Mouse (Mus musculus) stomach, postnatal 0 days (tissue): ENCODE data around the gene Misp. TPM values are rescaled to one million over a fixed set of nuclear protein-coding genes. Genes with fewer than 3 reads are reported as not detected.

Experiments
- ATAC-seq: fragments of 200-750 bp; cut with Nextera tagmentation; 2 replicates; pipeline ENCODE4 v1.8.0; 2017; ENCODE audit not compliant: low FRiP score, low TSS enrichment
- DNase-seq: peaks from one replicate; pipeline ENCODE4 v3.0.0-alpha.2; 2016; ENCODE audit warnings: low spot score
- H3K27ac ChIP-seq: fragments of 300-500 bp; sonication (generic); replicated peaks from 2 replicates; pipeline ENCODE4 v1.5.1; 2014; ENCODE audit warnings: mild to moderate bottlenecking, control low read depth
- H3K27me3 ChIP-seq: fragments of 300-500 bp; sonication (generic); 2 replicates; pipeline ENCODE4 v1.6.1; 2014; ENCODE audit warnings: low read length; ENCODE audit not compliant: control insufficient read depth, insufficient read depth
- H3K36me3 ChIP-seq: fragments of 300-500 bp; sonication (generic); 2 replicates; pipeline ENCODE4 v1.6.1; 2014; ENCODE audit warnings: low read length, mixed read lengths; ENCODE audit not compliant: control insufficient read depth, insufficient read depth
- H3K4me1 ChIP-seq: fragments of 300-500 bp; sonication (generic); replicated peaks from 2 replicates; pipeline ENCODE4 v1.6.1; 2014; ENCODE audit warnings: antibody characterized with exemption; ENCODE audit not compliant: control insufficient read depth, insufficient read depth
- H3K4me2 ChIP-seq: fragments of 300-500 bp; sonication (generic); replicated peaks from 2 replicates; pipeline ENCODE4 v1.6.1; 2014; ENCODE audit warnings: low read depth, mild to moderate bottlenecking, control low read depth, moderate library complexity
- H3K4me3 ChIP-seq: fragments of 300-500 bp; sonication (generic); 2 replicates; pipeline ENCODE4 v1.5.1; 2014; ENCODE audit warnings: low read depth, low read length, control low read depth
- H3K9ac ChIP-seq: fragments of 300-500 bp; sonication (generic); 2 replicates; pipeline ENCODE4 v1.6.1; 2014; ENCODE audit warnings: mild to moderate bottlenecking, low read length, control low read depth, mixed read lengths
- H3K9me3 ChIP-seq: fragments of 300-500 bp; sonication (generic); 2 replicates; pipeline ENCODE4 v1.6.1; 2016; ENCODE audit warnings: low read length; ENCODE audit not compliant: control insufficient read depth
- CTCF ChIP-seq: IDR thresholded peaks from 2 replicates; pipeline ENCODE4 v1.5.1; 2016; ENCODE audit warnings: antibody characterized with exemption, low read depth, mild to moderate bottlenecking, moderate library complexity
- EP300 ChIP-seq: optimal IDR thresholded peaks from 2 replicates; pipeline ENCODE3; 2016; ENCODE audit warnings: antibody characterized with exemption
- WGBS: fragments of 180-500 bp; shearing (Covaris S2); extraction: QIAGEN DNeasy Blood & Tissue Kit; methylation state at CpG from one replicate; pipeline ENCODE4 v1.1.7; 2014; 5-methylcytosine and 5-hydroxymethylcytosine counted together
- polyA plus RNA-seq: library from polyadenylated mRNA; unstranded; fragments of >200 nt; fragmentation: Nextera tagmentation; extraction: Ambion mirVana; gene quantifications from 2 replicates; pipeline ENCODE4 v1.2.1, GENCODE M21; 2015

The Misp gene
- polyA plus RNA-seq, 1 experiment from 2014 or later: 58.0 TPM

DNA sequence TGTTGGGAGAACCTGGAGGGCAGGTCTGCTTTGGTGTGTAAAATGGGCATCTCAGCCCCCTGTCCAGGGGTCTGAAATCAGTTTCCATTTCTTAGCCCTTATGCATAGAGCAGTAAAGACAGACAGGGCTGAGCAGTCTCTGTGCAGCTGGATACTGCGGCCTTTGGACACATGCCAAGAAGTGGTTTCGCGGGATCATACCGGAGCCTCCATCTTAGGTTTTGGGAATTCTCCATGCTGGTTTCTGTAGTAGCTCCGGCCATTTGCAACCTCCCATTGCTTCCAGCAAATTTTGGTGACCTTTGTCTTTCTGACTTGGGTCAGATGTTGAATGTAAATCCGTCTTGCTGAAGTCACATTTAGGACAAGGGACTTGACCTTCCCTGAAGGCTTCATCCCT is 22.7 kb downstream of the Misp start:
- TF ChIP-seq CTCF: no peak
- no peak for TF ChIP-seq EP300
- ATAC-seq (no peak), DNase-seq (peak; percentile 42)
- Histone ChIP-seq H3K4me3 (no peak overlapping the region), H3K9me3 (no peaks in the 10 kb centered on the region), H3K27ac (no peak overlapping the region), H3K27me3 (no peaks in the 10 kb centered on the region), H3K9ac (0 out of 2 replicates have a peak overlapping the region, but pooled peaks have one; percentile 8), H3K36me3 (no peaks in the 10 kb centered on the region), H3K4me1 (no peaks in the 10 kb centered on the region), H3K4me2 (no peak overlapping the region)
- 45% methylated on average over 6 of the region's 6 CpGs for WGBS

DNA sequence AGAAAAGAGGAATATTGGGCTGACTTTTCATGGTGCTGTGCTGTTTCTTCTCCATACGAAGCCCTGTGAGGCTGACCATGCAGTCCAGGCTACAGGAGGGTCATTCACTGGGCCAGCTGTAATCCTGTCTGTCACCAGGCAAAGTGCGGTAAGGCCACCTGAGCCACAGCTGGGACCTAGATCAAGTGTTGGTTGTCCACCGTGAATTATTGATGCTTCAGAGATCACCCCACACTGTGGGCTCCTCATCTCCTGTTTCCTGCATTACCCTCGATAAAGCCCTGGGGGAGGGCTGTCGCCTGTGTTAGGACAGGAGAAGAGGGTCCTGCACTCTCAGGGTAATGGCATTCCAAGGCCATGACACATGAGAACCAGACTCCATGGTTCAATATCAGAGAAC is 25.8 kb downstream of the Misp start:
- no peak overlapping the region for H3K9ac ChIP-seq
- H3K4me3 ChIP-seq: no peak overlapping the region
- no peak overlapping the region for H3K27ac ChIP-seq
- DNase-seq (no peak), ATAC-seq (no peak)
- H3K4me1 ChIP-seq: peaks cover under 1% of the 10 kb centered on the region; the same call in 1 of the 2 replicates
- no peak for TF ChIP-seq CTCF
- TF ChIP-seq EP300: no peak
- H3K36me3 ChIP-seq: no peaks in the 10 kb centered on the region
- no peak overlapping the region for H3K4me2 ChIP-seq
- H3K27me3 ChIP-seq: no peaks in the 10 kb centered on the region
- no peaks in the 10 kb centered on the region for H3K9me3 ChIP-seq
- WGBS: 64% methylated on average over 5 of the region's 5 CpGs

DNA sequence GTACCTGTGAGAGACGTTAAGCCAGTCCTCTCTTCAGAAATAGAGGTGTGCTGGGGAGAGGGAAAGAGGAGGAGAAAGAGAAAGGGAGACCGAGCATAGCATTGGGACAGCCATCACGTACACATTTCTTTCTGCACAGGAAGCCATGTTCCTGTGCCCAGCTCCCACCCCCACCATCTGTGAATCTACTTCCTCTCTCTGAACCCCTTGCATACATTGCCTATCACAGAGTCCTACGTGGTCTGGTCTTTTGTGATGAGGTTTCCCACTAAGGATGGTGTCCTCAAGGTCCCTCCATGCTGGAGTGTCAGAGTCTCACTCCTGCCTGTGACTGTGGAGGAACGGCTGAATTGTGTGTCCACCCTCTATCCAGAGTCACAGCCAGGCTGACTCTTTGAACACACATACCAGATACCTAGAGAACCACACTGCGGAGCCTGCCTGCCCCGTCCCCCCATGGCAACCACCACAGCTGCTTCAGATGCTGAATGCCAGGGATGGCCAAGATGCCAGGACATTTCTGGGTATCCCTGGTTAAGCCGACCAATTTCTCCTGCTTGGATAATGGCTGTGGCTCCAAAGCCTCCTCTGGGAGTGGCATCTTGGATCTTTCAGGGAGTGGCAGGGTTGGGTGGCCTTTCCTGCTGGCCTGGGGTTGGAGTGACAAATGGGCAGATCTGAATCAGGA is 29.3 kb downstream of the Misp start:
- H3K27ac ChIP-seq: no peak overlapping the region
- no peak overlapping the region for H3K4me3 ChIP-seq
- DNase-seq: no peak
- no peak overlapping the region for H3K4me2 ChIP-seq
- H3K27me3 ChIP-seq: no peaks in the 10 kb centered on the region
- H3K9me3 ChIP-seq: no peaks in the 10 kb centered on the region
- TF ChIP-seq CTCF: no peak
- TF ChIP-seq EP300: no peak
- H3K9ac ChIP-seq: no peak overlapping the region
- peaks cover 16% of the 10 kb centered on the region for H3K4me1 ChIP-seq
- no peaks in the 10 kb centered on the region for H3K36me3 ChIP-seq
- ATAC-seq: no peak
- WGBS: 75% methylated on average over 8 of the region's 8 CpGs

DNA sequence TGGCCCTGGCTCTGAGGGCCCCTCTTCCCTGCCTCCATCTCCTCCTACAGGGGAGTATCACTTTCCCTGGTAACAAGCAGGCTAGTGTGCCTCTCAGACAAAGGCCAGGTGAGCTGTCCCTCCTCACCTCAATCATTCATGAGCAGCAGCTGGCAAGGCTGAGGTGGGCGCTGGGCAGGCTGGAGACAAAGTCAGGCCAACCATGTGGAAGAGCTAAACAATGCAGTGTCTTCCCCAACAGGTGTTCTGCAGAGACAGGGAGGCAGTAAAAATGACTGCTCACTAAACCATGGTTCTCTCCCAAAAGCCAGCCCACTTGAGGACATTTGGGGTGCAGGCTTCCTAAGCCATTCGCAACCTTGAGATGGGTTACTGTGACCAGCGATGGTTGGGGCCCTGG is 30.9 kb downstream of the Misp start:
- no peaks in the 10 kb centered on the region for H3K36me3 ChIP-seq
- DNase-seq (no peak), ATAC-seq (no peak)
- peaks cover 16% of the 10 kb centered on the region for H3K4me1 ChIP-seq
- no peaks in the 10 kb centered on the region for H3K27me3 ChIP-seq
- peak overlapping the region; percentile 43 for H3K9ac ChIP-seq
- no peak for TF ChIP-seq CTCF
- TF ChIP-seq EP300: no peak
- no peak overlapping the region for H3K4me3 ChIP-seq
- peak overlapping the region; percentile 62; the same call in 1 of the 2 replicates for H3K4me2 ChIP-seq
- H3K27ac ChIP-seq: peak overlapping the region; percentile 99
- H3K9me3 ChIP-seq: no peaks in the 10 kb centered on the region
- WGBS: 49% methylated on average over 3 of the region's 3 CpGs

DNA sequence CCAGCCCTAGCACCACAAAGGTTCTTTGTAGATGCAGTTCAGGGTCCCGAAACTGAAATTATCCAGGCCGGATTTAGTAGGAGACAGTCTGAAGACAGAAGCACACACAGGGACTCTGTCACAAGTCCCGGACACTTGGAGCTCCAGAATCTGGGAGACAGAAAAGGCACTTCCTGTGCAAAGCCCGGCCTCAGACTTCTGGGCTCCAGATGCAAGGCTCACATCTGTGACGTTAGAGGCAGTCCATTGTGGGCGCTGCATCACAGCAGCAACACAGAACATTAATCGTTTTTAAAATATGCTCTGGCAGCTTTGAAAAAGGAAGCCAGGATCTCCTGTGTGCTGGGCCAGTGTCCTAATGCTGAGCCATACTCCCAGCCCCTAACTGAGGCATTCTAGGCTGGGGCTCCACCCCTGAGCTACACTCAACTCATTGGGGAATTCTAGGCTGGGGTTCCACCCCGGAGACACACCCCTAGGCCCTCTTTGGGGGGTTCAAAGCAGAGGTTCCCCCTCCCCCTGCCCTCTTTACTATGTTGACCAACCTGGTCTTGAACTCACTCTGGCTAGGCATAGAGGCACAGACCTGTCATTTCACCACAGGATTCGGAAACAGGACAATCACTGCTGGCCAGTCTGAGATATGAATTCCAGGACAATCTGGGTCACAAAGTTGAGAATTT is 31.5 kb downstream of the Misp start:
- H3K27ac ChIP-seq: peak overlapping the region; percentile 99
- H3K4me3 ChIP-seq: 0 out of 2 replicates have a peak overlapping the region, but pooled peaks have one; percentile 41
- WGBS: 16% methylated on average over 9 of the region's 9 CpGs
- TF ChIP-seq EP300: no peak
- peaks cover 18% of the 10 kb centered on the region for H3K4me1 ChIP-seq
- peak overlapping the region; percentile 67 for H3K9ac ChIP-seq
- peaks cover 3% of the 10 kb centered on the region; the same call in 1 of the 2 replicates for H3K36me3 ChIP-seq
- ATAC-seq (no peak), DNase-seq (no peak)
- peak overlapping the region; percentile 62 for H3K4me2 ChIP-seq
- no peaks in the 10 kb centered on the region for H3K27me3 ChIP-seq
- no peaks in the 10 kb centered on the region for H3K9me3 ChIP-seq

DNA sequence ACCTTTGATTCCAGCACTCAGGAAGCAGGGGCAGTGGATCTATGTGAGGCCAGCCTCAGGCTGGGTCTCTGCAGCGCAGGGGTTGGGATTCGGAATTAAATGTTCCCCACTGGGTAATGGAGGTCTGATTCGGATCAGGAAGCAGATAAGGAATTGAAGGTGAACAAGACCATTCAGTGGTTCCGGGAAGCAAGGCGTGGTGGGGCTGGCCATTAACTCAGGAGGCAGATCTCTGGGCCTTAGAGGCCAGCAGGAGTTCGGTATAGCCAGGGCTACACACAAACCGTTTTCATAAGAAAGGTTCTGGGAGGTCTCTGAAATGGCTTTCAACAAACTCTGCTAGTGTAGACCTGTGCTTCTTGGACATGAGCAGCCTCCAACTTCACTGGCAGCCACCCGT is 32.0 kb downstream of the Misp start:
- peak overlapping the region; percentile 41 for H3K4me3 ChIP-seq

More for the DNA sequence above, 32.0 kb downstream of the Misp start:
- H3K27ac ChIP-seq: peak overlapping the region; percentile 99
- TF ChIP-seq CTCF: no peak
- TF ChIP-seq EP300: no peak
- ATAC-seq: no peak
- H3K4me2 ChIP-seq: peak overlapping the region; percentile 62
- no peaks in the 10 kb centered on the region for H3K9me3 ChIP-seq
- no peaks in the 10 kb centered on the region for H3K27me3 ChIP-seq
- DNase-seq: no peak
- 15% methylated on average over 8 of the region's 8 CpGs for WGBS
- H3K4me1 ChIP-seq: peaks cover 22% of the 10 kb centered on the region
- peaks cover 4% of the 10 kb centered on the region; the same call in 1 of the 2 replicates for H3K36me3 ChIP-seq
- H3K9ac ChIP-seq: peak overlapping the region; percentile 67
